17 mouse cellular contexts compared by ENCODE assay signal in the genomic region with DNA sequence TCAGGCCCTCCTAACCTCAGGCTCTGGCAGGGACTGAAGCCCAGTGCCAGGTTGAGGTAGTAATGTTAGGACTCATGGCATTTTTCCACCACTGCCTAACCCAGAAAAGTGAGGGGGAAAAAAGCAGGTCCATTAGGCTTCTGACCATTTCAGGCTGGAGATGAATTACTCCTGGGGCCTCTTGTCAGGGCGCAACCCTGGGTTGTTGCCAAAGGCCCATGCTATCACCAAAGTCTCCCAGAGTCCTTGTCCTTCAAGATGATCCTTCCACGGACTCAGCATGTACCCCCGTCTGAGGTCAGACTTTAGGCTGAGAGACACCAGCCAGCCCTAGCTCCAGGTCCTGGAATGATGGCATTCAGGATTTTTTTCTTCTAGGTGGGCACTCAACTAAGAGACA. TPM values are rescaled to one million over a fixed set of nuclear protein-coding genes. Genes with fewer than 3 reads are reported as not detected.
"Had no signal": no experiment of that assay in that cellular context is flagged by ENCODE, and none has a peak within 500 bp of the region (broad histone marks: within the 10 kb centered on the region; RNA-seq: fewer than 3 reads in every experiment).

No protein-coding gene starts in this region.

- H3K9me3 ChIP-seq: liver, embryonic 12.5 days; lung, embryonic 15.5 days; midbrain, embryonic 13.5 days; neural tube, embryonic 12.5 days; stomach, embryonic 15.5 days had no signal

- H3K4me3 ChIP-seq: liver, embryonic 12.5 days; lung, embryonic 15.5 days; midbrain, embryonic 13.5 days; neural tube, embryonic 12.5 days had no signal

- H3K9ac ChIP-seq: liver, embryonic 12.5 days; liver, embryonic 14.5 days; lung, embryonic 15.5 days; midbrain, embryonic 13.5 days; neural tube, embryonic 12.5 days; stomach, embryonic 15.5 days had no signal

- H3K27ac ChIP-seq: liver, embryonic 12.5 days; liver, embryonic 14.5 days; lung, embryonic 15.5 days; midbrain, embryonic 13.5 days; neural tube, embryonic 12.5 days; stomach, embryonic 15.5 days; stomach, postnatal 0 days had no signal

- H3K4me2 ChIP-seq: liver, embryonic 12.5 days; midbrain, embryonic 11.5 days; midbrain, embryonic 13.5 days; neural tube, embryonic 12.5 days had no signal

- DNase-seq: lung, adult 18-20 months; lung, postnatal 4 days; right cerebral cortex, postnatal 14 days; thymus, adult 2 months; thymus, postnatal 25 days; thymus, postnatal 4 days had no signal

- H3K36me3 ChIP-seq: liver, embryonic 12.5 days; lung, embryonic 15.5 days; midbrain, embryonic 13.5 days; neural tube, embryonic 12.5 days; stomach, embryonic 15.5 days had no signal

- ATAC-seq: liver, embryonic 12.5 days; lung, postnatal 0 days; midbrain, embryonic 13.5 days; midbrain, embryonic 16.5 days had no signal

RNA-seq across cellular contexts. Expression of gene Tshz3, which starts 4.8 kb away (rescaled TPM):
- total RNA-seq: megakaryocyte-erythroid progenitor cell, adult 5-6 weeks had no signal
